Mouse (Mus musculus) gastrocnemius, postnatal 10 days (tissue): ENCODE measurements at regions not wholly inside any gene's neighbourhood (a gene's known extent, or its start where the extent isn't known, plus 50 kb on each side); places are given as distances from the start of the nearest gene placed in this dataset.
A peak's percentile ranks its signal among the peaks of the same experiment; 100 is the strongest.

Source experiments
- DNase-seq: peaks from one replicate; pipeline ENCODE4 v3.0.0; 2021; ENCODE audit warnings: mixed read lengths

- DNase-seq: no peak
Measured at GRCm38 (mm10) chr1:76676836-76677235, 838.1 kb downstream of the Epha4 start.

- DNase-seq: no peak
Measured at GRCm38 (mm10) chr1:76705556-76705955, 809.3 kb downstream of the Epha4 start.

DNA sequence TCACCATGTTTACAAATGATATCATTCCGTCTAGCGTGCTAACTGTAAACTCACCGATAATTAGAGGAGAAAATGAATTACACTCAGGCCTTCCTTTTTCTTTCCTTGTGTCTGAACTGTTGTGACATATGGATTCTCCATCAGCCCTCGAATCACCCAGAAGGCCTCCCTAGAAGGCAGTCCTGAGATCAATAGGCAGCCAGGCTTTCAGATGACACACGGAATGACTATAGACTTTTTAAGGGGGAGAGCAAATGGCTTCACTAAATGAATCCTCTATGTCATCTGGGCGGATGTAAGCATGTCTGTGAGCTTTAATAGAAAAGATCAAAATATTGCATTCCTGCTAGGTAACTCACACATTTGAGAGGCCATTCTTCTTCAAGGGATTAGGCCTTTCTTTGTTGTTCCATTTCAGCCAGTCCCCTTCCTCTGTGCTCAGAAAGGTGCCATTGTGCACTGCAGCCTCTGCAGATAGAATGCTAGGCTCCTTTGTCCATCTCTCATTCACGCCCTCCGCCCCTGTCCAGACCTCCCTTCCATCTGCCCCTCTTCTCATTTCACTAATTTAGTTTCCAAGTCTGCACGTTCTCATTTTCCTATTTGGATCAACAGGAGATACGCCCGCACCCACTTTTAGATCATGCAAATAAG lies 797.1 kb downstream of the Epha4 start:
- no peak for DNase-seq

DNA sequence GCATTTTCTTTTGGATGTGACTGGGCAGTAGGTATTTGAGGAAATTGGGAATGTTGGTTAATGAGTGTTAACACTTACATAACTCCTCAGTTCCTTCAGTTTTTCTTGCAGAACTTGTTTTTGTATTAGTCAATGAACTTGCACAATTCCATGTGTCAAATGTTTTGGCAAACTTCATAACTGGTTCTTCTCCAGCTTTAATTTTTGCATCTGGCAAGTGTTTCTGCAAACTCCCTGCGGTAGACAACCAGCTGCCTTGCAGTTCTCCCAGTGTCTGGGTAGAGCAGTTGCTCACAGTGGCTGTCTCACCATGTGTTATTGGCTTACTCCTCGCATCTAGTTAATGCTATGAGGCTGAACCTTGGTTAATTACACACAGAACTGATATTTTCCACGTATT lies 790.4 kb downstream of the Epha4 start:
- no peak for DNase-seq

GRCm38 (mm10) chr1:76737003-76737402 lies 777.9 kb downstream of the Epha4 start:
- no peak for DNase-seq

DNA sequence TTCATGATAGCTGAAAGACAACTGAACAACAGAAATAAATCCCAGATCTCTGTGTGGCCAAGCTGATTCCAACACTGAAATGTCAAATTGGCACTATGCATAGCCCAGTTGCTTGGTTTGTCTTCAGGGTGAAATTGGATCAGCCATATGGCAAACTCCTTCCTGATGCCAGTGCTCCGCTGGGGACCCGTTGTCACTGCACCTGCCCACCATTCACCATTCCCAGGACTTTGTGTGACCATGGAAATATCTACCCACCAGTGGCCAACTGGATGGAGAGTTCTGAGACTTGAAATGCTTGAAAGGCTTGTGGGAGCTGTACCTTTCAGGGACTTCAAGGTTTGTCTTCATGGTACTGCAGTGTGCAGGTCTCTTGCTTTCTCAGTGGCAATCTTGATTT lies 777.2 kb downstream of the Epha4 start:
- DNase-seq: no peak

DNA sequence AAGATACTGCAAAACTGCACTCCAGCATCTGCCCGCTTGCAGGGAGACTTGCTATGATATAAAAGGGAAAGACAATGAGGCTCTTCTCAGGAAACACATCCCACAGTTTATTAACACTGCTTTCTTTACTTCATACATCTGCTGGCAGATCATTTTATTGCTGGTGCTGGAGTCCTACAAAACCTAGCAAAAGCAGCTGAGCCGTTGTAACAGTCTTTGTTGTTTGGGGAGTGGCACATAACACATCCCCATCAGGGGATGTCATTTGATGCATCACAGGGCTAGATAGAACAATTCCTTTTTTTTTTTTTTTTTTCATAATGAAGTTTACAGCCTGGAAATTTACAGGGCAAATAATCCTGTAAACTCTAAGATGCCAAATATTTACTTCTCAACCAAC lies 742.2 kb downstream of the Epha4 start:
- DNase-seq: no peak

- DNase-seq: no peak
Measured at GRCm38 (mm10) chr1:76786871-76787270, 728.0 kb downstream of the Epha4 start.

GRCm38 (mm10) chr1:76793438-76793837 lies 721.5 kb downstream of the Epha4 start:
- DNase-seq: no peak

DNA sequence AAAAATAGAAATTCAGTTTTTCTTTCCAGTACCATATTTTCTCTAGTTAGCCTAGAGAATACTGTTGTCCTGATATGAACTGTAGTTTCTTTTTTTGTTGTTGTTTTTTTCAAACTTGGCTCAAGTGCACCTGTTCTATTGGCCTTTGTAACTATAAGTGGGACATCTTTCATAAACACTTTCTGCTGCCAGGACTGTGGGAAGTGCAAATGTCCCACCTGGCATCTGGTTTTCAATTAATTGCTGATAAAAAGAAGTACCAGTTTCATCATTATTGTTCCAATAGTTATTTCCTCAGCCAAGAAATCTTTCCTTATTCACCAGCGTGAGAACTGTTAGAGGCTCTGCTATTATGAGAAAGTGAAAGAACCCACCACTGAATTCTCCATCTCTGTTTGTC lies 695.0 kb downstream of the Epha4 start:
- DNase-seq: no peak

DNA sequence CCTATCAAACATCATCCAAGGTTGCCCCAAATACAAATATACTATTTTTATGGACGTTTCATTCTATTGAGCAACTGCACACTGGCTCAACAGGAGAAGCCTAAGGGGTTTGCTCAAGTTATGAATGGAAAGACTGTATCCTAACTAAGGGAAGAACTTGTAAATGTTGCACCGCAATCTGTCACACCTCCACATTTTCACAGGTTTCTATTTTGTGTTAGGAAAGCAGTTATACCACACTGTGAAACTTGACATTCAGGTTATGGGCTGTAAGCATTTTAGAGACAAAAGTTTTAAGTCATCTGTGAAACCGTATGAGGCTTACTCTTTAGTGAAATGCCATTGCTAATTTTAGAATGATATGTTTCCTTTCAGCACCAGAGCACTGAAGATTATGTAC lies 693.3 kb downstream of the Epha4 start:
- DNase-seq: no peak

- DNase-seq: no peak
Measured at GRCm38 (mm10) chr1:76829690-76830089, 685.2 kb downstream of the Epha4 start.

DNA sequence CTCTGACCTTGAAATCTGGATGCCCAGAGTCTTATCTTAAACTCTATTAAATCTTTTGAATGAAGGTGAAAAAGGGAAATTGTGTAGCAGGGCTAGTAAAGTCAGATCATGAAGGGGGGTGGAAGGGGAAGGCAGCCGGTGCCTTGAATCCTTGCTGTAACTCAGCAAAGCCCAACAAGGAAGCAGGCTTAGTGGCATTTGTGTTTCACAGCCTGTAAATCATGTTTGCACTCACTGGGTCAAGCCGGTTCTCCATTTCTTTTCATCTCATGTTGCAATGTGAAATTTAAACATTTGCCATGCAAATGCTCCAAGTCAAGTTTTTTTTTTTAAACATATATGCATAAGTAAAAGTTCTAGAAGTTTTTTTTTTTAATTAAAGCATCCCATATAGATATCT lies 682.6 kb downstream of the Epha4 start:
- DNase-seq: no peak

DNA sequence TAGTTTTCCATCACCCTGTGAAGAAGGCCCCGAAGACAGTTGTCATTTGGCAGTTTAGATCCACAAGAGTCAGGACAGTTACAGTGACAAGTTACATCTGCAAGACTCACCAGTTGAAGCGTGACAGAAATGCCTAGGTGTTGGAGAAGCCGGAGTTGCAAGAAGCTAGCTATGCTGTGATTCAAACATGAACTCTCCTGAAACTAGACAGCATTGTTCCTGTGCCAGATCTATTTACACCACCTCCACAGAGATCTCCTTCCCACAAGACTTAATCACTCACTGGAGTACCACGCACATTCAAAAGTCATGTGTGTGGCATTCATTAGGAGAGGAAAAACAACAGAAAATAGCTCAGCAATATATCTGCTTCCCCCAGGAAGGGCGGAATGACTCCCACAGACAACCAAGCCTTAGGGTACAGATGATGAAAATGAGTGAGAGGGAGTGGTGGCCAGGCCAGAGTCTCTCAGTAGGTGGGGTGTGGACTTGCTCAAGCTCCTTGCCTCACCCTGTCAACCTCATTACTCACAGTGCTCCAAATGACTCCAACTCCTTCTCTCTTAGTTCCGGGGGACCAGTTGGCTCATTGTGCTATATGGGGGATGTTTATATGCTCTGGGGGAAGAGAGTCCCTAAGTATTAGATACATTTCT lies 679.7 kb downstream of the Epha4 start:
- no peak for DNase-seq

GRCm38 (mm10) chr1:76849346-76849745 lies 665.5 kb downstream of the Epha4 start:
- no peak for DNase-seq

DNA sequence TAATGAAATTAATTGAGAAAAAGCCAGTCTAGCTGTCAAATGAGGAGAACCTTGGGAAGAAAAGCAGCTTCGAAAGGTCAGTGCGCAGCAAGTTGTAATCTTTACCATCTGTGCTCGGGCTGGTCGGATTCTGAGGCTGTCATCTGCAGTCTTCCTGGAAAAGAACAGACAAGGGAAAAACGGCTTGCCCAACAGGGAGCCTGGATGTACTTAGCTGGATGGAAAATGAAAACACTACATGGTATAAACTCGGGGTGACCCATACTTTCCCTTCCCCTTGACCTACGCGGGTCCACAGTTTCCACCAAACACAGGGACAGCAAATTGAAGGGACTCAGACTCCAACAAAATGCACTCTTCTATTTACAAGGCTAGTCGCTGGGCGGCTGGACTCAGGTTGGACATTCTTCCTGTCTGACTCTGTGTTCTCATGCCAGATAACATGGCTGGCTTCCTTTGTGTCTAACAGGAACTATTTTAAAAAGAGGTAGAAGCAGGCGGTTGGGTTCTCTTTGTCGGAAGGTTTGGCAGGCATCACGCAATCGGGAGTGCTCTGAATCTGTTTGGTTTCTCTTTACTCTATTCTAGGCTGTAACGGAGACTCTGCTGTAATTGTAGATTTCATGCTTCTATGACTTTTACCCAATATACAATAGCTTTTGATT lies 648.5 kb downstream of the Epha4 start:
- peak; percentile 3 for DNase-seq

DNA sequence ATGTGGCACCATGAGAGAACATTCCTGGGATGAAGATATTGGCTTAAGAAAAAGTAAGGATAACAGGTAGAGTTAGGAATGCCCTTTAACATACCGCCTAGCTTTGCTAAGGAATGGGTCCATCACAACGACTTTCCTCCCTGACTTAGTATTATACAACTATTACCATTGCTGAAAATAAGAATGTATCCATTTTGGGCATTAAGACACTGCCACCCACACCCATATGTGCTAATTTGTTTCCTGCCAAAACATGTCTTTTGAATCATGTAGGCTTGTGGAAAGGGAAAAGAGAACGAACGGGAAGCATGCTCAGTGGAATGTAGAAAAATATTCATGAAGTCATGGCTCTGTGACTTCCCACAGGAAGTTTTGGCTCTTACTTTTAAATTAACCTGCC lies 641.7 kb downstream of the Epha4 start:
- no peak for DNase-seq

- no peak for DNase-seq
Measured at GRCm38 (mm10) chr1:76880111-76880782, 634.6 kb downstream of the Epha4 start.

DNA sequence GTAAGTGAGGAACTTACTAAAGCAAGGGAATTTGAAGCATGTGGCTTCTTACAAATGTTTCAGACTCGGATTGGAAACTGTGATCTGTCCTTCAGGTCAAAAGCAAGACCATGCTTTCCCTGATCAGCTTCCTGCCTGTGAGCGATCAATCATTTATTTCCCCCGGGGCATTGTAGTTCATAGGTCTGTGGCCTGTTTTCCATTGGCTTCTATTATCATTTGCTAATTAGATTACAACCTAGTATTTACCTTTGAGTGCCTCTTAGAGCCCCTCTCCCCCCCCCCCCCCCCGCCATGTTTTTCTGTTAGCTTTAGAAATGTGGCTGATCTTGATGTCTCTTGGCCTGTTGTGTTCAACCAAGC lies 634.1 kb downstream of the Epha4 start:
- DNase-seq: no peak

DNA sequence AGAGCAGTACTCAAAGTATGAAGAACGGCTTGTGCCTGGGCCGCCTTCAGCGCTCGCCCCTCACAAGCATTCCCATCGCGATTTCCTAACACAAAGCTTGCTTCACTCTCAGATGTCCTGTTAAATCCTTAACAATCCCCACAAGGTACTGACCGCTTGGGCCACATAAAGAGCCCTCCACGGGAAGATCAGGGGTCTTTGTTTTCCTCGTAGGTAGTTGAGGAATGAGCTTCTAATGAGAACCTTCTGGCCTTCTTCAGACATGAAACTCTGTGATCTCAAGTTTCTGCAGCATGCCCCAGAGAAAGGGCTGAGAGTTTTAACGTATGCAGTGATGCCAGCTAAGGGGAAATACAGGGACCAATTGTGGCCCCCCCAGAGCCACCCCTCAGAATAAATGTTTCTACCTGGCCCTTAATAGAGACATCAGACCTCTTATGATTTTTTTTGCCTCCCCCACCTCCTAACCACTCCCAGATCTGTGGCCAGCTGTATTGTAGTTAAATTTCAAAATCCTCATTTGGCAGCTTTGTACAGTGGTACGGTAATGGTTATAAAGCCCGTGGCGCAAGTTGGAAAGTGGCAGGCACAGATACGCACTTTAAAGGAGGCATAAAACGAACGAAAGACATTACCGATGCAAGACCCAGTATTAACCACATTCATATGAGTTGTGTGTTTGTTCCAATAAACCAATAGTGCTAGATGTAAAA lies 618.6 kb downstream of the Epha4 start:
- DNase-seq: no peak

GRCm38 (mm10) chr1:76897431-76897830 lies 617.5 kb downstream of the Epha4 start:
- no peak for DNase-seq

DNA sequence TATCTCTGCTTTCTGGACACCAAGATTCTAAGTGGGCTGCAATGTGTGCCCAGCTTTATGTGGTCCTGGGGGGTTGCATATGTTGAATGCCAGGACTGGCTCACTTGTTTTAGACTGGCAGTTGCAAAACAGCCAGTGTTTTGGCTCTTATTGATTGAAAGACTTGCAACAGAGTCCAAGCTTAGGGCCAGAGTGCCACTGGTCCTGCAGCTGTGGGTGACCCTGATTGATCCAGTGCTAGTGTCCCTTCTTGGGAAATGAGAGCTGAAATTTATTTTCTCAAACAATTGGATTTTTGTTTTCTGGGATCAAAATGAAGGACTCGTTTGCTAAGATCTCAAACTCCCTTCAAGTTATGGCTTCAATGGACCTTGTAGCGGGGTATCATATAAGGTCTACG lies 603.4 kb downstream of the Epha4 start:
- DNase-seq: no peak

DNA sequence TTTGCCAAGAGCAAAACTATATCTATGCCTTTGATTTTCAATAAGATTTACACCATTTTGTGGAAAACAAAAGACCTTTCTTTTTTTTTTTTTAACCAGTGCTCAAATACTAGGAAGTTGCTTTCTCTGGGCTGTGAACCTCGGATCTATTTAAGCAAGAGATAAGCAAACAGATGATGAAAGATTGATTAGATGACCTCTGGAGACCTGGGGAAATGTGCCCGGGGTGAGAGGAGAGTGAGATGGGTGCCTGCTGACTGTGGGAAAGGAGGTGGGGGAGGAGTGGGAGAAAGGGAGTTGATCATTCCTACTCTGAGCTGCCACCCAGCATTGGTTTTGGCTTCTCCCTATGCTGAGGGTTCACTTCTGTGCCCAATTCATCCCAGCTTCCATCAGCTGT lies 595.3 kb downstream of the Epha4 start:
- DNase-seq: no peak
